ENCODE assay signal across 10 mouse cellular contexts in the genomic region with DNA sequence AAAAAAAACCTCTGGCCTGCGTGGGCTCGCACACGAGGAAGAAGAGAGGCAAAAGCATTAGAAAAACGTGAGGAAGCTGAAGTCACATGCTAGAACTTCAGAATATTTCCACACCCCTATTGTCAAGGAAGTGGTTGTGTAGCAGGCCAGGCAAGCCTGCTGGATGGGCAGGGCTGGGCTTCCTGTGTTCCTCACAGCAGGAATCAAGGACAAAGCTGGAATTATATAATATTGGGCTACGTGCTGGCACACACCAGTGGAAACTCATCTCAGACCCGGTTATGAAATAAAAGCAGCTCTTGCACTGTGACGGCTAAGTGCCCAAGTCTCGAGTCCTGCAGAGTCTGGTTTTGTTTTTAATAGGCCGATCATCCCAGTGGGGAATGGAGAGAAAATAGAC. TPM values are rescaled to one million over a fixed set of nuclear protein-coding genes. Genes with fewer than 3 reads are reported as not detected.
DNase-seq lines count a peak whose midpoint lies in the region; ATAC-seq lines count a peak whose summit lies in the region.
"Had no signal": no experiment of that assay in that cellular context is flagged by ENCODE, and none has a peak within 500 bp of the region (broad histone marks: within the 10 kb centered on the region; RNA-seq: fewer than 3 reads in every experiment).

No protein-coding gene starts in this region.

- ATAC-seq in lung, embryonic 15.5 days (ENCODE audit: borderline replicate concordance, extremely low read depth, low FRiP score, low TSS enrichment) = no peak
- no peak for ATAC-seq in hindbrain, embryonic 11.5 days (ENCODE audit: low FRiP score)

- H3K27ac ChIP-seq in lung, embryonic 15.5 days = peak overlapping the region; percentile 25; the same call in 1 of the 2 replicates
- H3K27ac ChIP-seq in hindbrain, embryonic 11.5 days (ENCODE audit: low read depth, low read length) = no peak overlapping the region

- WGBS in lung, embryonic 15.5 days = 51% methylated on average over 9 of the region's 9 CpGs
- WGBS in hindbrain, embryonic 11.5 days = 70% methylated on average over 9 of the region's 9 CpGs

- peak; percentile 83 for DNase-seq in adrenal gland, adult 2 months
- DNase-seq in adrenal gland, postnatal 4 days (ENCODE audit: low spot score in 2 of 2) = no peak
- DNase-seq in adrenal gland, adult 8-10 months = peak; percentile 86
- DNase-seq in heart, adult 9 months (ENCODE audit: low spot score in 2 of 2) = peak; percentile 91 to 96
- no peak for DNase-seq in hindbrain, embryonic 11.5 days (ENCODE audit: low spot score)
- no peak for DNase-seq in left cerebral cortex, postnatal 36 days (ENCODE audit: low spot score in 2 of 2)
- DNase-seq in urinary bladder, adult 2 months (ENCODE audit: low spot score) = no peak
- DNase-seq: spleen, adult 18-20 months had no signal

- no peaks in the 10 kb centered on the region for H3K36me3 ChIP-seq in lung, embryonic 15.5 days
- H3K36me3 ChIP-seq in hindbrain, embryonic 11.5 days (ENCODE audit: control insufficient read depth, insufficient read depth, low read length) = no peaks in the 10 kb centered on the region

- no peak overlapping the region for H3K4me2 ChIP-seq in lung, embryonic 15.5 days
- no peak overlapping the region for H3K4me2 ChIP-seq in hindbrain, embryonic 11.5 days (replicated peaks; ENCODE audit: low read depth, low read length)

- peaks cover 28% of the 10 kb centered on the region for H3K4me1 ChIP-seq in lung, embryonic 15.5 days
- no peaks in the 10 kb centered on the region for H3K4me1 ChIP-seq in hindbrain, embryonic 11.5 days (replicated peaks; ENCODE audit: control insufficient read depth, insufficient read depth, low read length)

- intact Hi-C loops in left cerebral cortex, postnatal 36 days (cut with DNase I) = no loop called here

- H3K4me3 ChIP-seq in lung, embryonic 15.5 days = no peak overlapping the region
- no peak overlapping the region for H3K4me3 ChIP-seq in hindbrain, embryonic 11.5 days (ENCODE audit: low read depth, low read length)
- H3K4me3 ChIP-seq: erythroblast, embryonic 14.5 days had no signal

- no peaks in the 10 kb centered on the region for H3K27me3 ChIP-seq in lung, embryonic 15.5 days
- no peaks in the 10 kb centered on the region for H3K27me3 ChIP-seq in hindbrain, embryonic 11.5 days (ENCODE audit: control insufficient read depth, insufficient read depth, low read length)

- H3K9me3 ChIP-seq in lung, embryonic 15.5 days = no peaks in the 10 kb centered on the region
- no peaks in the 10 kb centered on the region for H3K9me3 ChIP-seq in hindbrain, embryonic 11.5 days (ENCODE audit: control insufficient read depth, low read length)

- H3K9ac ChIP-seq in lung, embryonic 15.5 days = no peak overlapping the region
- no peak overlapping the region for H3K9ac ChIP-seq in hindbrain, embryonic 11.5 days (ENCODE audit: low read depth, low read length)

RNA-seq across cellular contexts. Expression of gene Ier3, which starts 13.4 kb away (rescaled TPM):
- total RNA-seq in adrenal gland, adult 2 months (2021) = 10 to 100 TPM in 1 of 2 experiments, 1 to 10 TPM in 1; 9.6 to 13.8 TPM
- polyA plus RNA-seq in adrenal gland, adult 2 months (2012; rRNA removed) = 17.1 and 17.6 TPM in 2 replicates
- total RNA-seq in adrenal gland, postnatal 4 days (2021) = 10 to 100 TPM; 11.3 to 14.9 TPM
- total RNA-seq in adrenal gland, adult 8-10 months (2022) = 10 to 100 TPM in 3 of 4 experiments, 1 to 10 TPM in 1; 8.3 to 19.3 (median 13.7) TPM
- 17.9 and 21.0 TPM in 2 replicates for polyA plus RNA-seq in lung, embryonic 15.5 days (2015; fragmentation: Nextera tagmentation; extraction: Ambion mirVana)
- 3.6 and 4.0 TPM in 2 replicates for polyA plus RNA-seq in hindbrain, embryonic 11.5 days (2014; fragmentation: Nextera tagmentation; extraction: Ambion mirVana)
- 10 to 100 TPM; 10.6 to 13.6 TPM for total RNA-seq in left cerebral cortex, postnatal 36 days (2021)
- 55.3 and 73.7 TPM in 2 replicates for polyA plus RNA-seq in urinary bladder, adult 2 months (2012; rRNA removed)

RNA-seq across cellular contexts. Expression of gene Flot1, which starts 15.0 kb away (rescaled TPM):
- 10 to 100 TPM; 59.0 to 74.4 TPM for total RNA-seq in adrenal gland, adult 2 months (2021)
- polyA plus RNA-seq in adrenal gland, adult 2 months (2012; rRNA removed) = 61.0 and 66.2 TPM in 2 replicates
- total RNA-seq in adrenal gland, postnatal 4 days (2021) = 10 to 100 TPM; 70.9 to 72.5 TPM
- 100 to 1,000 TPM in 2 of 4 experiments, 10 to 100 TPM in 2; 57.2 to 117 (median 94.8) TPM for total RNA-seq in adrenal gland, adult 8-10 months (2022)
- polyA plus RNA-seq in lung, embryonic 15.5 days (2015; fragmentation: Nextera tagmentation; extraction: Ambion mirVana) = 50.1 and 54.4 TPM in 2 replicates
- polyA plus RNA-seq in hindbrain, embryonic 11.5 days (2014; fragmentation: Nextera tagmentation; extraction: Ambion mirVana) = 48.1 and 50.0 TPM in 2 replicates
- 100 to 1,000 TPM; 146 to 149 TPM for total RNA-seq in left cerebral cortex, postnatal 36 days (2021)
- 156 and 192 TPM in 2 replicates for polyA plus RNA-seq in urinary bladder, adult 2 months (2012; rRNA removed)

RNA-seq across cellular contexts. Expression of gene Tubb5, which starts 30.0 kb away (rescaled TPM):
- 100 to 1,000 TPM; 152 to 198 TPM for total RNA-seq in adrenal gland, adult 2 months (2021)
- polyA plus RNA-seq in adrenal gland, adult 2 months (2012; rRNA removed) = 137 and 156 TPM in 2 replicates
- 100 to 1,000 TPM; 553 to 648 TPM for total RNA-seq in adrenal gland, postnatal 4 days (2021)
- 100 to 1,000 TPM; 141 to 168 (median 159) TPM for total RNA-seq in adrenal gland, adult 8-10 months (2022)
- 1,042 and 1,079 TPM in 2 replicates for polyA plus RNA-seq in lung, embryonic 15.5 days (2015; fragmentation: Nextera tagmentation; extraction: Ambion mirVana)
- polyA plus RNA-seq in hindbrain, embryonic 11.5 days (2014; fragmentation: Nextera tagmentation; extraction: Ambion mirVana) = 1,599 and 1,667 TPM in 2 replicates
- 100 to 1,000 TPM; 441 to 478 TPM for total RNA-seq in left cerebral cortex, postnatal 36 days (2021)
- 257 TPM in 2 replicates for polyA plus RNA-seq in urinary bladder, adult 2 months (2012; rRNA removed)

RNA-seq across cellular contexts. Expression of gene Mdc1, which starts 33.2 kb away (rescaled TPM):
- total RNA-seq in adrenal gland, adult 2 months (2021) = 10 to 100 TPM; 15.4 to 20.8 TPM
- 3.6 and 5.9 TPM in 2 replicates for polyA plus RNA-seq in adrenal gland, adult 2 months (2012; rRNA removed)
- 10 to 100 TPM; 28.2 to 35.6 TPM for total RNA-seq in adrenal gland, postnatal 4 days (2021)
- 10 to 100 TPM; 20.9 to 28.2 (median 24.1) TPM for total RNA-seq in adrenal gland, adult 8-10 months (2022)
- polyA plus RNA-seq in lung, embryonic 15.5 days (2015; fragmentation: Nextera tagmentation; extraction: Ambion mirVana) = 24.1 and 24.7 TPM in 2 replicates
- polyA plus RNA-seq in hindbrain, embryonic 11.5 days (2014; fragmentation: Nextera tagmentation; extraction: Ambion mirVana) = 16.8 and 17.3 TPM in 2 replicates
- total RNA-seq in left cerebral cortex, postnatal 36 days (2021) = 10 to 100 TPM; 16.5 to 16.9 TPM
- polyA plus RNA-seq in urinary bladder, adult 2 months (2012; rRNA removed) = 10.4 and 14.2 TPM in 2 replicates

RNA-seq across cellular contexts. Expression of gene Nrm, which starts 53.0 kb away (rescaled TPM):
- 1 to 10 TPM; 3.3 to 4.8 TPM for total RNA-seq in adrenal gland, adult 2 months (2021)
- polyA plus RNA-seq in adrenal gland, adult 2 months (2012; rRNA removed) = 9.3 and 11.7 TPM in 2 replicates
- 10 to 100 TPM; 25.8 to 27.1 TPM for total RNA-seq in adrenal gland, postnatal 4 days (2021)
- total RNA-seq in adrenal gland, adult 8-10 months (2022) = 1 to 10 TPM; 2.5 to 5.4 (median 5.0) TPM
- 71.0 and 73.3 TPM in 2 replicates for polyA plus RNA-seq in lung, embryonic 15.5 days (2015; fragmentation: Nextera tagmentation; extraction: Ambion mirVana)
- polyA plus RNA-seq in hindbrain, embryonic 11.5 days (2014; fragmentation: Nextera tagmentation; extraction: Ambion mirVana) = 49.2 and 51.0 TPM in 2 replicates
- 1 to 10 TPM; 2.3 to 3.1 TPM for total RNA-seq in left cerebral cortex, postnatal 36 days (2021)
- 10.9 and 11.6 TPM in 2 replicates for polyA plus RNA-seq in urinary bladder, adult 2 months (2012; rRNA removed)

Comparison
In these comparisons a context has a peak if more than half of its experiments do, and no peak if none do; other contexts are left out.
1. DNase-seq: peak in adrenal gland, adult 2 months (single experiment), adrenal gland, adult 8-10 months (single experiment) and heart, adult 9 months (2 of 2); none in adrenal gland, postnatal 4 days (0 of 2), hindbrain, embryonic 11.5 days (single experiment), left cerebral cortex, postnatal 36 days (0 of 2) and urinary bladder, adult 2 months (single experiment).